Mouse (Mus musculus) limb, embryonic 11.5 days (tissue): ENCODE data around the gene Phrf1. TPM values are rescaled to one million over a fixed set of nuclear protein-coding genes. Genes with fewer than 3 reads are reported as not detected.

ENCODE experiments used
- ATAC-seq: fragments of 200-750 bp; cut with Nextera tagmentation; 2 replicates; pipeline ENCODE4 v1.8.0; 2017; ENCODE audit warnings: low read depth; ENCODE audit not compliant: insufficient number of reproducible peaks, low FRiP score, low TSS enrichment
- DNase-seq: peaks from one replicate; pipeline ENCODE4 v3.0.0-alpha.2; 2015; ENCODE audit warnings: low spot score
- H3K27ac ChIP-seq: fragments of 300-500 bp; sonication (generic); replicated peaks from 2 replicates; pipeline ENCODE4 v1.5.1; 2014; ENCODE audit warnings: low read depth, mild to moderate bottlenecking, low read length
- H3K27me3 ChIP-seq: fragments of 300-500 bp; sonication (generic); 2 replicates; pipeline ENCODE4 v1.6.1; 2014; ENCODE audit warnings: mild to moderate bottlenecking, low read length, mixed read lengths; ENCODE audit not compliant: control insufficient read depth, insufficient read depth
- H3K36me3 ChIP-seq: fragments of 300-500 bp; sonication (generic); 2 replicates; pipeline ENCODE4 v1.6.1; 2014; ENCODE audit warnings: mild to moderate bottlenecking, low read length, moderate library complexity, mixed read lengths; ENCODE audit not compliant: control insufficient read depth, insufficient read depth
- H3K4me1 ChIP-seq: fragments of 300-500 bp; sonication (generic); 2 replicates; pipeline ENCODE4 v1.6.1; 2014; ENCODE audit warnings: low read length, mixed read lengths; ENCODE audit not compliant: control insufficient read depth, insufficient read depth
- H3K4me2 ChIP-seq: fragments of 300-500 bp; sonication (generic); 2 replicates; pipeline ENCODE4 v1.6.1; 2014; ENCODE audit warnings: low read depth, mild to moderate bottlenecking, moderate library complexity; ENCODE audit not compliant: severe bottlenecking
- H3K4me3 ChIP-seq: fragments of 300-500 bp; sonication (generic); 2 replicates; pipeline ENCODE4 v1.5.1; 2014; ENCODE audit warnings: low read depth, low read length
- H3K9ac ChIP-seq: fragments of 300-500 bp; sonication (generic); 2 replicates; pipeline ENCODE4 v1.6.1; 2014; ENCODE audit warnings: mild to moderate bottlenecking, low read length
- H3K9me3 ChIP-seq: fragments of 300-500 bp; sonication (generic); 2 replicates; pipeline ENCODE4 v1.6.1; 2016; ENCODE audit warnings: low read length; ENCODE audit not compliant: control insufficient read depth
- WGBS: fragments of 180-500 bp; shearing (Covaris S2); extraction: QIAGEN DNeasy Blood & Tissue Kit; methylation state at CpG from one replicate; pipeline ENCODE4 v1.1.7; 2014; 5-methylcytosine and 5-hydroxymethylcytosine counted together
- polyA plus RNA-seq: library from polyadenylated mRNA; unstranded; fragments of >200 nt; fragmentation: Nextera tagmentation; extraction: Ambion mirVana; gene quantifications from 2 replicates; pipeline ENCODE4 v1.2.1, GENCODE M21; 2014

Gene Phrf1
- polyA plus RNA-seq, 1 experiment from 2014 or later, result 83.4 TPM

DNA sequence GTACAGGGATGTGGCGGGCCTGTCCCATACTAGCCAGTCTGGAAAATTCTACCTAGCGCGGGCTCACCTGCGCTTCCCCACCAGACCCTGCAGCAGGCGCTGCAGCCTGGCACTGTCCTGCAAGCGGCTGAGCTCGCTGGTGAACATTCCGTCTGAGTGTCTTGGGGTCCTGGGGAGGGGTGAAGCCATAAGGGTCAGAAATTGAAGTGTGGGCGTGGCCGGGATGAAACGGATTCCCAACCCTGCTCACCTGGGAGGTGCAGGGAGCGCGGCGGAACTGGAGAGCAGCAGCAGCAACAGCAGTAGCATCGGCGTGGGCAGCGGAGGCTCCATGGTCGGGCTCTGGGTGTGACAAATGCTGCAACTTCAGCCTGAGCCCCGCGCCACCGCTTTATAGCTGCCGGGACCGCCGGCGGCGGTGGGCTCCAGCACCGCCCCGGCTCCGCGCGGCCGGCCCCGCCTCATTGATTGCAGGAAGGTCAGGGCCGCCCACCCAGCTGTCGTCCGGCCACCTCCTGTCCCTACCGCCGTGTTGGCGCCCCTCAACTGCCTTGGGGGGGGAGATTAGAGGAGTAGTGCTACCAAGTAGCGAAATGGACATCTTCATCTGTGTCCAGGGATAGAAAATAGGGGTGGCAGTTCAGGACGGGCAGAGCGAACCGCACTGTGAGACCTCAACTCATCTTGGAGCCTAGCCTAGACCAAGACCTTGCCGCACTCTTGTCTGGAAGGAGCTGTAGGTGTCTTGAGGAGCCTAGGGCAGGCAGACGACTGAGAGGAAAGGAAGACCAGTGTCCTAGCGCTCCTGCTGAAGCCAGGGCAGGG lies 50.4 kb downstream of the Phrf1 start, which contains the start of gene Sct:
Gene Sct (minus strand): TSS at position 368 of the 825 bp plus-strand sequence.
- WGBS, result 2% methylated on average over 46 of the region's 46 CpGs
- no peaks in the 10 kb centered on the region for H3K9me3 ChIP-seq
- ATAC-seq, result peak; percentile 76
- no peak within 1 kb of the TSS for H3K27ac ChIP-seq
- peak; percentile 76 for DNase-seq
- no peaks in the 10 kb centered on the region for H3K36me3 ChIP-seq
- H3K9ac ChIP-seq, result peak within 1 kb of the TSS; percentile 28; the same call in 1 of the 2 replicates
- H3K4me1 ChIP-seq, result 0 out of 2 replicates have a peak, but pooled peaks cover 2% of the 10 kb centered on the region
- H3K27me3 ChIP-seq, result no peaks in the 10 kb centered on the region
- H3K4me2 ChIP-seq, result peak within 1 kb of the TSS; percentile 82
- peak within 1 kb of the TSS; percentile 39 for H3K4me3 ChIP-seq

DNA sequence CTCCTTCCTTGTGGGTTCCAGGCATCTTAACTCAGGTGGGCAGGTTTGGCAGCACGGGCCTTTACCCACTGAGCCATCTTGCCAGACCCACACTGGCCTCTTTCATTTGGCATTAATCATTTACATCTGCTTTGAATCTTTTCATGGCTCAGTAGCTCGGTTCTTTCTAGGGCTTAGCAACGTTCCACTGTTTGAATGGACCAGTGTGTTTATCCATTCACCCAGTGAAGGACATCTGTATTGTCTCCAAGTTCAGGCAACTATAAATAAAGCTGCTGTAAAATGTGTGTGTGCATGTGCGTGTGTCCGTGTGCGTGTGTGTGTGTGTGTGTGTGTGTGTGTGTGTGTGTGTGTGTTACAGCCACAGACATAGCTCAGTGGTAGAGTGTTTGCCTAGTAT lies 52.9 kb downstream of the Phrf1 start:
- DNase-seq (no peak), ATAC-seq (no peak)
- H3K4me2 ChIP-seq, result no peak overlapping the region
- H3K9ac ChIP-seq, result no peak overlapping the region
- H3K4me3 ChIP-seq, result no peak overlapping the region
- H3K36me3 ChIP-seq, result no peaks in the 10 kb centered on the region
- H3K27me3 ChIP-seq, result no peaks in the 10 kb centered on the region
- 0 out of 2 replicates have a peak, but pooled peaks cover 2% of the 10 kb centered on the region for H3K4me1 ChIP-seq
- H3K27ac ChIP-seq, result no peak overlapping the region
- WGBS, result 71% methylated on average over 6 of the region's 6 CpGs
- no peaks in the 10 kb centered on the region for H3K9me3 ChIP-seq

DNA sequence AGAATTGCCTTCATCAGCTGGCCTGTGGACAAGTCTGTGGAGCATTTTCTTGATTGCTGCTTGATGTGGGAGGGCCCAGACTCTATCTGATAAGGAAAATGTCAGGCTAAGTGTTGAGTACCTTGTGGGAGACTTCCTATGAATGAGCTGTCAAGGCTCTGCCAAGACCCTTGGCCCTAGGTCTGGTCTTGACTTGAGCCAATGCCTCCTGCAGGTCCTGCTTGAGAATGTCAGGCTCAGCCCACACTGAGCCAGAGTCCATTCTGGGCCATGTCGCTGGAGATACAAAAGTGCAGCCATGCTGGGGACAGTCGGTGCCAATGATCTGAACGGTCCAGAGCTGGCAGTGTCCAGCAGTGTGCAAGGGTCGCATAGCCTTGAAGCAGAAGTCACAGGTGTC lies 54.2 kb downstream of the Phrf1 start:
- Histone ChIP-seq H3K27ac (no peak overlapping the region), H3K36me3 (no peaks in the 10 kb centered on the region), H3K9me3 (no peaks in the 10 kb centered on the region), H3K4me3 (no peak overlapping the region), H3K4me2 (no peak overlapping the region), H3K4me1 (0 out of 2 replicates have a peak, but pooled peaks cover 2% of the 10 kb centered on the region), H3K27me3 (no peaks in the 10 kb centered on the region), H3K9ac (no peak overlapping the region)
- ATAC-seq (no peak), DNase-seq (no peak)
- 85% methylated on average over 4 of the region's 4 CpGs for WGBS

DNA sequence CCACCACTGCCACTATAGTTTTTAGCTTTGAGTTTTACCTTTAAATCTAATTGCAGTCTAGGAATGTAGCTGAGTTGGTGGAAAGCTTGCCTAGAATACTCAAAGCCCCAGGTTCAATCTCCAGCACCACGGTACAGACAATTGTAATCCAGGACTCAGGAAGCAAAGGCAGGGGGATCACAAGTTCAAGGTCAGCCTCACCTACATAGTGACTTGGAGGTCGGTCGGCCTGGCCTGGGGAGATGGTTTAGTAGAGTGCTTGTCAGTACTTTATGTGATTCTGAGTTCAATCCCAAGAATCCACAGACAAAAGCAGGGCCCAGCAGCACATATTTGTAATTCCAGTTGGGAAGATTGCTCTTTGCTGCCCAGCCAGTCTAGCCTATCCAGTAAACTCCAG lies 59.5 kb downstream of the Phrf1 start:
- Histone ChIP-seq H3K36me3 (no peaks in the 10 kb centered on the region), H3K9me3 (no peaks in the 10 kb centered on the region), H3K4me3 (no peak overlapping the region), H3K4me1 (peaks cover 8% of the 10 kb centered on the region; the same call in 1 of the 2 replicates), H3K9ac (no peak overlapping the region), H3K27me3 (peaks cover 19% of the 10 kb centered on the region), H3K4me2 (no peak overlapping the region), H3K27ac (no peak overlapping the region)
- no peak for DNase-seq
- ATAC-seq, result no peak
- 72% methylated on average over 3 of the region's 3 CpGs for WGBS

DNA sequence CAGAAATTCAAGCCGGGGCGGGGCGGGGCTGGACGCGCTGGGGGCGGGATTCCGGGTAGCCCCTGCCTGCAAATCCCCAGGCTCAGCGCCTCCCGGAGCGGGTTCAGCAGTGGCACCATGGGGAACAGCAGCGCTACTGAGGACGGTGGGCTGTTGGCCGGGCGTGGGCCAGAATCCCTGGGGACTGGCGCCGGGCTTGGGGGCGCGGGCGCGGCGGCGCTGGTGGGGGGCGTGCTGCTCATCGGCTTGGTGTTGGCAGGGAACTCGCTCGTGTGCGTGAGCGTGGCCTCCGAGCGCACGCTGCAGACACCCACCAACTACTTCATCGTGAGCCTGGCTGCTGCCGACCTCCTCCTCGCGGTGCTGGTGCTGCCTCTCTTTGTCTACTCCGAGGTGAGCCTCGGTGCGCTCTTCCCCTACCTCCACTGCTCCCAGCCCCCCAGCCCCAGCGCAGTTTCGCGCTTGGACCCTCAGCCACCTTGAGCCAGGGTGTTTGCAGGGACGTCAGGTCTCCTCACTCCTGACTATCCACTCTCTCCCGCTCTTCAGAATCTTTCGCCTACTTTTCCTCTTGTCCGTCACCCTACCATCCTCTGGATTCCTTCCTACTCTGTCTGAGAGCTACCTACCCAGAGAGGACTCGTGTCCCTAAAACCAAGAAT lies 63.5 kb downstream of the Phrf1 start, which contains the start of gene Drd4:
Gene Drd4 (plus strand): TSS at position 86 of the 662 bp plus-strand sequence.
- no peak within 1 kb of the TSS for H3K27ac ChIP-seq
- peak within 1 kb of the TSS; percentile 65 for H3K9ac ChIP-seq
- ATAC-seq (no peak; the same call in 1 of the 2 replicates), DNase-seq (peak; percentile 76)
- peak within 1 kb of the TSS; percentile 59 for H3K4me3 ChIP-seq
- no peaks in the 10 kb centered on the region for H3K36me3 ChIP-seq
- peaks cover 14% of the 10 kb centered on the region for H3K4me1 ChIP-seq
- H3K4me2 ChIP-seq, result peak within 1 kb of the TSS; percentile 98
- H3K9me3 ChIP-seq, result no peaks in the 10 kb centered on the region
- H3K27me3 ChIP-seq, result peaks cover 47% of the 10 kb centered on the region
- WGBS, result 1% methylated on average over 46 of the region's 46 CpGs

DNA sequence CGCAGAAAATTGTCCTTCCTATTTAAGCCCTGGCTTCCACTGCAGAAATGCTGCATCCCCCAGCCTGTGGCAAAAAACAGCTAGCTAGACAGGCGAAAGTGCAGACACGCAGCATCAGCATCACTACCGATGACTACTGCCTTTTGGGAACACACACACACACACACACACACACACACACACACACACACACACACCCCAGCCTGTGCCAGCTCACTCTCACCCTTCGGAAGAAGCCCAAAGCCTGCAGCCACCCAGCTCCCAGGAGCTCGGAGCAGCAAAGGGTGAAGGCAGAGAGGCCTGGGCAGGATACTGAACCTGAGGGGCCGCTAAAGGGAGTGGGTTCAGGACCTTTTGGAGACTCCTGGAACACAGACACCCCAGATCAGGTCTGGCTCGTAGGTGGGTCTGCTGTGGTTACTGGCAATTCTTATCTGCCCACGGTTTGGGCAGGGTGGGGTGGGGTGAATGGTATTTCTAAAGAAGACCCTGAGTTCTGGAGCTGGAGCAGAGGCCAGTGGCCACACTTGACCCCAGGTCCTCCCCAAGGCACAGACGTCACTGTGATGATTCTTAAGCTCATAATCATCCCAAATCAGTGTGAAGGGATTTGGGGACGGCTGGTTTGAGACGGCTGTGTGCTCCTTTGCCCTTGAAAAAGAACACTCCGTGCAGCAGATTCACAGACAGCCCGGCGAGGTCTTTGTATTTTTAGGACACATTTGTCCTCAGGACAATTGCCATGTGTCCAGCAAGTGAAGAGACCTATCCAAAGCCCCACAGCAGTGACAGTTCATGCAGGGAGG lies 64.2 kb downstream of the Phrf1 start:
- H3K4me1 ChIP-seq, result peaks cover 14% of the 10 kb centered on the region
- peak overlapping the region; percentile 59 for H3K4me3 ChIP-seq
- ATAC-seq, result no peak
- H3K36me3 ChIP-seq, result peaks cover 3% of the 10 kb centered on the region; the same call in 1 of the 2 replicates
- no peak overlapping the region for H3K27ac ChIP-seq
- peak; percentile 41 for DNase-seq
- peak overlapping the region; percentile 98 for H3K4me2 ChIP-seq
- H3K27me3 ChIP-seq, result peaks cover 47% of the 10 kb centered on the region
- peak overlapping the region; percentile 65; the same call in 1 of the 2 replicates for H3K9ac ChIP-seq
- H3K9me3 ChIP-seq, result no peaks in the 10 kb centered on the region
- 37% methylated on average over 15 of the region's 15 CpGs for WGBS

DNA sequence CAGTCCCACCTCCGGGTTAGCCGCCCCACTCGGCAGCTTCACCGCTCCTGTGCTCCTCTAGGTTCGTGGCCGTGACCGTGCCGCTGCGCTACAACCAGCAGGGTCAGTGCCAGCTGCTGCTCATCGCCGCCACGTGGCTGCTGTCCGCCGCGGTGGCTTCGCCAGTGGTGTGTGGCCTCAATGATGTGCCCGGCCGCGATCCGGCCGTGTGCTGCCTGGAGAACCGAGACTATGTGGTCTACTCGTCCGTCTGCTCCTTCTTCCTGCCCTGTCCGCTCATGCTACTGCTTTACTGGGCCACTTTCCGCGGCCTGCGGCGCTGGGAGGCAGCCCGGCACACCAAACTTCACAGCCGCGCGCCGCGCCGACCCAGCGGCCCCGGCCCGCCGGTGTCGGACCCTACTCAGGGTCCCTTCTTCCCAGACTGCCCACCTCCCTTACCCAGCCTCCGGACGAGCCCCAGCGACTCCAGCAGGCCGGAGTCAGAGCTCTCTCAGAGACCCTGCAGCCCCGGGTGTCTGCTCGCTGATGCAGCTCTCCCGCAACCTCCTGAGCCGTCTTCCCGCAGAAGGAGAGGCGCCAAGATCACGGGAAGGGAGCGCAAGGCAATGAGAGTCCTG lies 65.4 kb downstream of the Phrf1 start:
- DNase-seq, result peak; percentile 61
- peak overlapping the region; percentile 73 for H3K4me2 ChIP-seq

More for the DNA sequence above, 65.4 kb downstream of the Phrf1 start:
- ATAC-seq, result no peak
- Histone ChIP-seq H3K4me1 (peaks cover 14% of the 10 kb centered on the region), H3K4me3 (peak overlapping the region; percentile 30), H3K27ac (no peak overlapping the region), H3K9ac (peak overlapping the region; percentile 40), H3K9me3 (no peaks in the 10 kb centered on the region), H3K36me3 (peaks cover 4% of the 10 kb centered on the region; the same call in 1 of the 2 replicates), H3K27me3 (peaks cover 47% of the 10 kb centered on the region)
- under 1% methylated on average over 51 of the region's 53 CpGs for WGBS
